Mouse (Mus musculus): Measurements from ENCODE around the gene D7Ertd443e. TPM values are rescaled to one million over a fixed set of nuclear protein-coding genes. Genes with fewer than 3 reads are reported as not detected.

D7Ertd443e gene
- total RNA-seq, 2 experiments from 2014 or later = 7.4 to 8.4 TPM

GRCm38 (mm10) chr7:134289126-134289525 lies 96.3 kb downstream of the D7Ertd443e start:
- no peak for DNase-seq

GRCm38 (mm10) chr7:134287570-134288222 lies 97.8 kb downstream of the D7Ertd443e start:
- peak; percentile 51 to 56 for DNase-seq

- no peak for DNase-seq
Observed at GRCm38 (mm10) chr7:134272956-134273355, 112.5 kb downstream of the D7Ertd443e start.

GRCm38 (mm10) chr7:134272421-134272820 lies 113.0 kb downstream of the D7Ertd443e start:
- no peak for DNase-seq

- no peak for DNase-seq
Observed at GRCm38 (mm10) chr7:134265783-134266182, 119.7 kb downstream of the D7Ertd443e start.

GRCm38 (mm10) chr7:134263146-134263906 lies 122.1 kb downstream of the D7Ertd443e start:
- DNase-seq = peak; percentile 57 to 81

GRCm38 (mm10) chr7:134261003-134261701 lies 124.3 kb downstream of the D7Ertd443e start:
- DNase-seq = peak; percentile 69 to 83

GRCm38 (mm10) chr7:134250273-134250870 lies 135.1 kb downstream of the D7Ertd443e start:
- DNase-seq = no peak

GRCm38 (mm10) chr7:134248041-134248440 lies 137.4 kb downstream of the D7Ertd443e start:
- DNase-seq = no peak

- no peak for DNase-seq
Observed at GRCm38 (mm10) chr7:134246624-134247023, 138.8 kb downstream of the D7Ertd443e start.

- peak; percentile 16 to 52 for DNase-seq
Observed at GRCm38 (mm10) chr7:134242773-134243172, 142.7 kb downstream of the D7Ertd443e start.

- DNase-seq = no peak
Observed at GRCm38 (mm10) chr7:134241212-134241611, 144.2 kb downstream of the D7Ertd443e start.

GRCm38 (mm10) chr7:134240579-134240978 lies 144.9 kb downstream of the D7Ertd443e start:
- DNase-seq = no peak

- no peak for DNase-seq
Observed at GRCm38 (mm10) chr7:134238863-134239262, 146.6 kb downstream of the D7Ertd443e start.

GRCm38 (mm10) chr7:134237356-134237755 lies 148.1 kb downstream of the D7Ertd443e start:
- DNase-seq = no peak

- DNase-seq = no peak
Observed at GRCm38 (mm10) chr7:134236727-134237126, 148.7 kb downstream of the D7Ertd443e start.

- no peak for DNase-seq
Observed at GRCm38 (mm10) chr7:134235552-134235951, 149.9 kb downstream of the D7Ertd443e start.

- DNase-seq = no peak
Observed at GRCm38 (mm10) chr7:134231378-134232346, 153.8 kb downstream of the D7Ertd443e start, which contains the start of gene Adam12. Adam12 (minus strand) TSS chr7:134232146.

- no peak for DNase-seq
Observed at GRCm38 (mm10) chr7:134230708-134231107, 154.8 kb downstream of the D7Ertd443e start.

GRCm38 (mm10) chr7:134229899-134230298 lies 155.6 kb downstream of the D7Ertd443e start:
- no peak for DNase-seq
